Mouse (Mus musculus) bone marrow, adult 2 months (tissue): Measurements from ENCODE around the gene Mtmr10.

Experiments
- CTCF ChIP-seq: fragments of 200-500 bp; IDR thresholded peaks from 2 replicates; pipeline ENCODE4 v1.5.1; 2011; ENCODE audit warnings: low read length, control low read depth; ENCODE audit not compliant: control insufficient read depth, insufficient read depth
- POLR2A ChIP-seq: fragments of 200-500 bp; IDR thresholded peaks from 2 replicates; pipeline ENCODE4 v1.6.1; 2011; ENCODE audit warnings: low read depth, mild to moderate bottlenecking, control low read depth, low read length, borderline replicate concordance; ENCODE audit not compliant: control insufficient read depth

DNA sequence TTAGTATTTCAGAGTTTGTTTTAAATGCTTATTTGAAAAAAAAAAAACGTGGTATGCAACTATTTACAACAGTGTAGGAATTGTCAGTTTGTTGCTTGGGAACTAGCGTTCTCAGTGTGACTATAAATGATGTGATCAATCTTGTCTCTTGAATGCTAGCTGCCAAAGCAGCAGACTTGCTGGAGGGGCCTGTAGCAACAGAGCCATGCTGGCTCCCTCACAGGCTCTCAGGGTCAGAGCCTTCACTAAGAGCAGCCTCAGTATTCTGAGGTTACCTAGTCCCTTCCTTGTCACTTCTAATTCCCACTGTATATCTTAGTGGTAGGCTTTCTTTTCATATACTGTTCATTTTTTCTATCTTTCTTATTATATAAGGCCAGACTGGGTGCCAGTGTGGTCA is 23.3 kb downstream of the Mtmr10 start:
- TF ChIP-seq CTCF (no peak), POLR2A (no peak)
